Mouse (Mus musculus): ENCODE measurements around the gene Nck1.

DNA sequence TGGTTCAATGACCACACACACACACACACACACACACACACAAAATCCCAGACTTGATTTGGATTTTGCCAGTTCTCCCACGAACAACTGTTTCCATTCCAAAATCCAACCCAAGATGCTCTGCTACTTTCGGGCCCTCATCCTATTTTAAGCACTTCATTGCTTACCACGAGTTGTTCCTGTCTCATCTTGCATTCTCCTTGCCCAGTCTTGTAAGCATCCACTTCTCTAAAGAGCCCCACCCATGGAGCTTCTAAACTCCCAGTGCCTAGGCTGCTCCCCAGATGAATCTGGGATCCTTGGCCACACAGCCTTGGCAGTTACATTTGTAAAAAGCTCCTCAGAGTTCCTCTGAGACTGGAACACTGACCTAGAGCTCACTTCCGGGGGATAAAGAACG lies 62.6 kb downstream of the Nck1 start:
- TF ChIP-seq EP300 (IDR thresholded peaks at IDR 0.05; ENCODE audit: low read depth), result no peak
- TF ChIP-seq CTCF (IDR thresholded peaks at IDR 0.05; ENCODE audit: low read depth), result no peak
